Mouse (Mus musculus) neural tube, embryonic 11.5 days (tissue): ENCODE results near the gene Sirt1. TPM values are rescaled to one million over a fixed set of nuclear protein-coding genes. Genes with fewer than 3 reads are reported as not detected.

Experiments
- ATAC-seq: fragments of 200-750 bp; cut with Nextera tagmentation; 2 replicates; pipeline ENCODE4 v1.8.0; 2017; ENCODE audit warnings: moderate number of reproducible peaks, mild to moderate bottlenecking, moderate TSS enrichment, moderate library complexity; ENCODE audit not compliant: insufficient read depth, low FRiP score, low TSS enrichment
- DNase-seq: peaks from one replicate; pipeline ENCODE4 v3.0.0-alpha.2; 2015; ENCODE audit warnings: low spot score
- H3K27ac ChIP-seq: fragments of 300-500 bp; sonication (generic); 2 replicates; pipeline ENCODE4 v1.5.1; 2014; ENCODE audit warnings: low read depth, mild to moderate bottlenecking, low read length
- H3K27me3 ChIP-seq: fragments of 300-500 bp; sonication (generic); 2 replicates; pipeline ENCODE4 v1.6.1; 2014; ENCODE audit warnings: mild to moderate bottlenecking, low read length, mixed read lengths; ENCODE audit not compliant: control insufficient read depth, insufficient read depth
- H3K36me3 ChIP-seq: fragments of 300-500 bp; sonication (generic); 2 replicates; pipeline ENCODE4 v1.6.1; 2014; ENCODE audit warnings: mild to moderate bottlenecking, low read length, moderate library complexity, mixed read lengths; ENCODE audit not compliant: control insufficient read depth, insufficient read depth
- H3K4me1 ChIP-seq: fragments of 300-500 bp; sonication (generic); 2 replicates; pipeline ENCODE4 v1.6.1; 2014; ENCODE audit warnings: low read length, mixed read lengths; ENCODE audit not compliant: control insufficient read depth, insufficient read depth
- H3K4me2 ChIP-seq: fragments of 300-500 bp; sonication (generic); 2 replicates; pipeline ENCODE4 v1.6.1; 2014; ENCODE audit warnings: low read depth, mild to moderate bottlenecking, moderate library complexity
- H3K4me3 ChIP-seq: fragments of 300-500 bp; sonication (generic); 2 replicates; pipeline ENCODE4 v1.5.1; 2014; ENCODE audit warnings: low read depth, low read length
- H3K9ac ChIP-seq: fragments of 300-500 bp; sonication (generic); 2 replicates; pipeline ENCODE4 v1.6.1; 2014; ENCODE audit warnings: mild to moderate bottlenecking, low read length
- H3K9me3 ChIP-seq: fragments of 300-500 bp; sonication (generic); 2 replicates; pipeline ENCODE4 v1.6.1; 2016; ENCODE audit warnings: low read length; ENCODE audit not compliant: control insufficient read depth
- polyA plus RNA-seq: library from polyadenylated mRNA; unstranded; fragments of >200 nt; fragmentation: Nextera tagmentation; extraction: Ambion mirVana; gene quantifications from 2 replicates; pipeline ENCODE4 v1.2.1, GENCODE M21; 2014

Sirt1 gene
- polyA plus RNA-seq, 1 experiment from 2014 or later: 13.3 TPM

GRCm38 (mm10) chr10:63272401-63272800 is 109.1 kb downstream of the Sirt1 start:
- Histone ChIP-seq H3K9me3 (no peaks in the 10 kb centered on the region), H3K4me2 (no peak overlapping the region), H3K4me3 (no peak overlapping the region), H3K27me3 (no peaks in the 10 kb centered on the region), H3K9ac (no peak overlapping the region), H3K36me3 (no peaks in the 10 kb centered on the region), H3K4me1 (no peaks in the 10 kb centered on the region), H3K27ac (no peak overlapping the region)
- DNase-seq (no peak), ATAC-seq (no peak)

Other genes starting within 250 kb of the Sirt1 start
- 0.28 and 0.90 TPM in 2 replicates for gene Mypn, start 177.8 kb downstream of the Sirt1 start, polyA plus RNA-seq
- gene Herc4, start 137.9 kb downstream of the Sirt1 start, polyA plus RNA-seq: 43.9 and 46.0 TPM in 2 replicates
- 16.0 and 16.8 TPM in 2 replicates for gene Dnajc12, start 739 bp upstream of the Sirt1 start, polyA plus RNA-seq
- gene Gm7075, start 40.1 kb upstream of the Sirt1 start, polyA plus RNA-seq: not detected in 2 replicates
- 0.33 and 0.50 TPM in 2 replicates for gene Ctnna3, start 48.4 kb upstream of the Sirt1 start, polyA plus RNA-seq